Mouse (Mus musculus) hindbrain, embryonic 16.5 days (tissue): Measurements from ENCODE around the gene Gtf2a1l. TPM values are rescaled to one million over a fixed set of nuclear protein-coding genes. Genes with fewer than 3 reads are reported as not detected.
A peak's percentile ranks its signal among the peaks of the same experiment; 100 is the strongest.

ENCODE experiments used
- ATAC-seq: fragments of 200-750 bp; cut with Nextera tagmentation; 2 replicates; pipeline ENCODE4 v1.8.0; 2017; ENCODE audit warnings: moderate TSS enrichment, moderate library complexity
- H3K27ac ChIP-seq: fragments of 300-500 bp; sonication (generic); 2 replicates; pipeline ENCODE4 v1.5.1; 2014; ENCODE audit warnings: low read depth, mild to moderate bottlenecking, control low read depth, low read length, moderate library complexity
- H3K27me3 ChIP-seq: fragments of 300-500 bp; sonication (generic); replicated peaks from 2 replicates; pipeline ENCODE4 v1.6.1; 2014; ENCODE audit warnings: low read length; ENCODE audit not compliant: control insufficient read depth, insufficient read depth
- H3K36me3 ChIP-seq: fragments of 300-500 bp; sonication (generic); 2 replicates; pipeline ENCODE4 v1.6.1; 2014; ENCODE audit warnings: mild to moderate bottlenecking, low read length, moderate library complexity, mixed read lengths; ENCODE audit not compliant: control insufficient read depth, insufficient read depth
- H3K4me1 ChIP-seq: fragments of 300-500 bp; sonication (generic); 2 replicates; pipeline ENCODE4 v1.6.1; 2014; ENCODE audit warnings: low read depth, low read length; ENCODE audit not compliant: control insufficient read depth, insufficient read depth
- H3K4me2 ChIP-seq: fragments of 300-500 bp; sonication (generic); 2 replicates; pipeline ENCODE4 v1.6.1; 2014; ENCODE audit warnings: mild to moderate bottlenecking, low read length, control low read depth, moderate library complexity
- H3K4me3 ChIP-seq: fragments of 300-500 bp; sonication (generic); 2 replicates; pipeline ENCODE4 v1.5.1; 2014; ENCODE audit warnings: mild to moderate bottlenecking, low read length, control low read depth, moderate library complexity
- H3K9ac ChIP-seq: fragments of 300-500 bp; sonication (generic); 2 replicates; pipeline ENCODE4 v1.6.1; 2014; ENCODE audit warnings: low read depth, mild to moderate bottlenecking, control low read depth, low read length, moderate library complexity
- H3K9me3 ChIP-seq: fragments of 300-500 bp; sonication (generic); 2 replicates; pipeline ENCODE4 v1.6.1; 2014; ENCODE audit warnings: mild to moderate bottlenecking, low read length, moderate library complexity; ENCODE audit not compliant: control insufficient read depth
- WGBS: fragments of 180-500 bp; shearing (Covaris S2); extraction: QIAGEN DNeasy Blood & Tissue Kit; methylation state at CpG from one replicate; pipeline ENCODE4 v1.1.7; 2014; 5-methylcytosine and 5-hydroxymethylcytosine counted together
- polyA plus RNA-seq: library from polyadenylated mRNA; unstranded; fragments of >200 nt; fragmentation: Nextera tagmentation; extraction: Ambion mirVana; gene quantifications from 2 replicates; pipeline ENCODE4 v1.2.1, GENCODE M21; 2015

The Gtf2a1l gene
- polyA plus RNA-seq, 1 experiment from 2014 or later = 0.35 TPM

DNA sequence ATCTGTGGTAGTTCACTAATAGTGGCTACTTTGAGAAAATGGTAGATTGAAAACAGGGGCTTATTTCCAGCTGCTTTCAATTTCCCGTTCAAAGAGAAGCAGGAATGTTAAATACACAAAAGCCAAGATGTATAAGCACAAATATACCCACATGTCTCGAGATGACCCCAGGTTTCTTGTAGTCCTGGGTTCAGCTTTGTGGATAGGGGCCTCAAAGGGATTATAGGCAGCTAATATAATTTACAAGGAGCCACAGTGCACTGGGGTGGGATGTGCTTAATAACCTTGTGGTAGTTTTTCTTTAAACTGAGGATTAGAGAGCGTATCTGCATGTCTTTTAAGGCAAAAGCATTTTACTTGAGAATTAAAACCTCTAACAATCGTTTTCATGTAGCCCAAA, 2.3 kb downstream of the Gtf2a1l start:
- Histone ChIP-seq H3K27me3 (no peaks in the 10 kb centered on the region), H3K4me1 (peaks cover 3% of the 10 kb centered on the region), H3K9me3 (no peaks in the 10 kb centered on the region), H3K9ac (no peak overlapping the region), H3K4me3 (no peak overlapping the region), H3K36me3 (no peaks in the 10 kb centered on the region), H3K27ac (no peak overlapping the region), H3K4me2 (no peak overlapping the region)
- ATAC-seq = no peak
- 69% methylated on average over 4 of the region's 4 CpGs for WGBS

DNA sequence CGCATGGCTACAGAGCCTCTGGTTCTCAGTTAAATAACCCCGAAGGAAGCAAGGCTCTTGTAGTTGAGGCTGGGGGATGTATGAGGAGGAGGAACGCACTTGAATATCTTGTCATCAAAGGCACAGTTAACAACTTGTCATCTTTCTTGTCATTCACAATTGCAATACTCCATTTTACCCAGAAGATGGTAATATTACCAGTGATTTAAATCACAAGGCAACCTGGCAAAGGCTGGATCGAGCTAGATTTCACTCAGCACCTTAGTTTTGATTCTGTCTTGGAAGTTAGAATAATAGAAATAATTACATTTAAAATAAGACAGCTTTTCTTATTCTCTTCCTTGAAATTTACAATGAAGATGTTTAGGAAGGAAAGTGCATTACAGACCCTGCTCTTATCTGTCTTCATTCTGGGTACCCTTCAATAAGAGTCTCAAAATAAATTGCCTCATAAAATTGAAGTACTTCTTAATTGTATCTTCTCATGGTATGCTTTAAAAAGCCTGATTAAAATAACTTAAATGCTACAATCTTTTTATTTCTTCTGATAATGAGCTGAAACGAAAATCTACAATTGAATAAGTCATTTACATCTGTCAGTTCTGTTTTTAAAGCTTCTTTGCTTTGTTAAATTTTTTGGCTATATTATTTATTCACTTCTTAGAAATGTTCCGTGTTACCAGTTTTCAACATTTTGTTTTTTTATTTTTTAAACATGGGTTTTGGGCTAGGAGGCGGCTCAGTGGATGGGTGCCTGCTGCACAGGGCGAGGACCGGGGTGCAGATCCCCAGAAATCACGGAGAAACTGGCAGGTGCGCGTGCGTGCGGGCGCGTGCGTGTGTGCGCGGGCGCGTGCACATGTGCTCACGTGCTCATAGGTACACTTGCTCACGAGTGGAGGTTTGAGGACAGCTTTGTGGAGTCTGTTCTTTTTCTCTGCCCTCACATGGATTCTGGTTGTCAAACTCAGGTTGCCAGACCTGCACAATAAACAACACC, 7.2 kb downstream of the Gtf2a1l start:
- H3K4me2 ChIP-seq = no peak overlapping the region
- no peak overlapping the region for H3K9ac ChIP-seq
- ATAC-seq = no peak
- 90% methylated on average over 23 of the region's 23 CpGs for WGBS
- H3K36me3 ChIP-seq = no peaks in the 10 kb centered on the region
- no peak overlapping the region for H3K27ac ChIP-seq
- H3K9me3 ChIP-seq = no peaks in the 10 kb centered on the region
- no peaks in the 10 kb centered on the region for H3K4me1 ChIP-seq
- no peaks in the 10 kb centered on the region for H3K27me3 ChIP-seq
- H3K4me3 ChIP-seq = no peak overlapping the region

DNA sequence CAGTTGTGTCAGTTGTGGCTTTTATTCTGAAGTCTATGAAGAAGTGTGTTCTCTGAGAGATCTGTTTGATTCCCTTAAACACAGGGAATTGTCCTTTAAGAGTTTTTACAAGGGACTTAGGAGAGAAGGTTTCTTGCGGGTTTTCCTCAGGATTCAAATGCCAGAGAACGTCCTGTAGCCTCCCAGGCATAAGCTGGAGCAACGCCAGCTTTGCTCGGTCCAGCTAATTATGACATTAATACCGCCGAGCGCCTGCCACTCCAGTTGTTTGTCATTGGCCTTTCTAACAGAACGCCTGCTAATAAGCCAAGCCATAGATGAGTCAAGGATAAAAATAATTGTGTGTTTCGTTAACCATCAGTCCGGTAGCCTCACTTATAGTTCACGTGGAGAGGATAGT, 19.8 kb downstream of the Gtf2a1l start:
- no peak overlapping the region for H3K4me3 ChIP-seq
- no peak overlapping the region for H3K9ac ChIP-seq
- H3K27me3 ChIP-seq = no peaks in the 10 kb centered on the region
- no peaks in the 10 kb centered on the region for H3K36me3 ChIP-seq
- H3K4me2 ChIP-seq = no peak overlapping the region
- no peak for ATAC-seq
- WGBS = 43% methylated on average over 11 of the region's 11 CpGs
- H3K4me1 ChIP-seq = no peaks in the 10 kb centered on the region
- no peaks in the 10 kb centered on the region for H3K9me3 ChIP-seq
- no peak overlapping the region for H3K27ac ChIP-seq

GRCm38 (mm10) chr17:88696656-88697333, 28.3 kb downstream of the Gtf2a1l start:
- Histone ChIP-seq H3K9me3 (0 out of 2 replicates have a peak, but pooled peaks cover 2% of the 10 kb centered on the region), H3K4me2 (no peak overlapping the region), H3K4me3 (no peak overlapping the region), H3K27ac (no peak overlapping the region), H3K36me3 (no peaks in the 10 kb centered on the region), H3K9ac (no peak overlapping the region), H3K27me3 (no peaks in the 10 kb centered on the region), H3K4me1 (no peaks in the 10 kb centered on the region)
- ATAC-seq = no peak
- 37% methylated on average over 9 of the region's 9 CpGs for WGBS

DNA sequence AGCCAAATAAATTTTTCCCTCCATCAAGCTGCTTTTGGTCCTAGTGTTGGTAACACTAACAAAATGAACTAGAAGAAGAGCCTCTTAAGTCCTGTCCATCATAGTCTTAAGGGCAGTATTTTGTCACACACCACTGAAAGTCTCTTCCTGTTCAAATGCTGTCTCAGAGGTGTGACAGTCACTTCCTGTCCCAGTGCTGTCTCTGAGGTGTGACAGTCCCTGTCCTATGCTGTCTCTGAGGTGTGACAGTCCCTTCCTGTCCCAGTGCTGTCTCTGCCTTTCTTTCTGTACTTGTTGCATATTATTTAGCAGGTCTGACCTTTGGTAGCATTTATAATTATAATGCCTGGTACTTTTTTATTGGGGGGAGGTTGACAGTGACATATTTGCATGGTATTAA, 32.4 kb downstream of the Gtf2a1l start:
- Histone ChIP-seq H3K9ac (no peak overlapping the region), H3K27me3 (no peaks in the 10 kb centered on the region), H3K4me2 (no peak overlapping the region), H3K27ac (no peak overlapping the region), H3K4me3 (no peak overlapping the region), H3K4me1 (no peaks in the 10 kb centered on the region), H3K9me3 (0 out of 2 replicates have a peak, but pooled peaks cover 2% of the 10 kb centered on the region), H3K36me3 (no peaks in the 10 kb centered on the region)
- no peak for ATAC-seq

DNA sequence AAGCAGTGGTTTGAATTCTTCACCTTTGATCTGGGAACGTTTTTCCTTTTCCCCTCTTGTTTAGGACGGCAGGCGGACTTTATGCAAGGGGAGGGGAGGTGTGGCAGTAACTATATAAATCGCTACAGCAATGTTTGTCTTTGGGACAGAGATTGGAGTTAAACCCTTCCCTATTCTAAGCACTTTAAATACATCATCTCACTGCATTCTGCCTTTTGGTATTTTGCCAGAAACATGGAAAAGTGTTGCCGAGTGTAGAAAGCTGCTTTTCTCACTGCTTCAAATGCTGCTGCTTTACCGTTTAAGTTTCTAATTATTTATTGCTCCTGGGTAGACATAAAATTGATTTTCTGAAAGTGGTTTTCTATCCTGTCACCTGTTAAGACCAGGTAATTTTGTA, 33.9 kb downstream of the Gtf2a1l start:
- ATAC-seq = no peak
- Histone ChIP-seq H3K36me3 (no peaks in the 10 kb centered on the region), H3K27ac (no peak overlapping the region), H3K4me3 (no peak overlapping the region), H3K4me2 (no peak overlapping the region), H3K4me1 (peaks cover 4% of the 10 kb centered on the region; the same call in 1 of the 2 replicates), H3K9ac (no peak overlapping the region), H3K27me3 (no peaks in the 10 kb centered on the region), H3K9me3 (0 out of 2 replicates have a peak, but pooled peaks cover 2% of the 10 kb centered on the region)
- 27% methylated on average over 6 of the region's 6 CpGs for WGBS

GRCm38 (mm10) chr17:88703112-88703511, 34.7 kb downstream of the Gtf2a1l start:
- no peaks in the 10 kb centered on the region for H3K36me3 ChIP-seq
- no peak for ATAC-seq
- H3K27ac ChIP-seq = no peak overlapping the region
- H3K9ac ChIP-seq = no peak overlapping the region
- H3K4me2 ChIP-seq = no peak overlapping the region
- H3K4me1 ChIP-seq = peaks cover 4% of the 10 kb centered on the region; the same call in 1 of the 2 replicates
- 46% methylated on average over 4 of the region's 4 CpGs for WGBS
- H3K27me3 ChIP-seq = no peaks in the 10 kb centered on the region
- 0 out of 2 replicates have a peak, but pooled peaks cover 2% of the 10 kb centered on the region for H3K9me3 ChIP-seq
- no peak overlapping the region for H3K4me3 ChIP-seq

- ATAC-seq = peak; percentile 60
- Histone ChIP-seq H3K9me3 (no peaks in the 10 kb centered on the region), H3K27me3 (no peaks in the 10 kb centered on the region), H3K36me3 (no peaks in the 10 kb centered on the region), H3K9ac (no peak overlapping the region), H3K4me1 (peaks cover 4% of the 10 kb centered on the region; the same call in 1 of the 2 replicates), H3K4me3 (no peak overlapping the region), H3K4me2 (no peak overlapping the region), H3K27ac (no peak overlapping the region)
- 22% methylated on average over 8 of the region's 8 CpGs for WGBS
Measured at GRCm38 (mm10) chr17:88706231-88706649, 37.8 kb downstream of the Gtf2a1l start.

- peak overlapping the region; percentile 19; the same call in 1 of the 2 replicates for H3K4me2 ChIP-seq
- H3K9me3 ChIP-seq = no peaks in the 10 kb centered on the region
- 47% methylated on average over 8 of the region's 8 CpGs for WGBS
- no peak for ATAC-seq
- no peaks in the 10 kb centered on the region for H3K36me3 ChIP-seq
- H3K9ac ChIP-seq = no peak overlapping the region
- no peaks in the 10 kb centered on the region for H3K27me3 ChIP-seq
- H3K4me1 ChIP-seq = peaks cover 8% of the 10 kb centered on the region
- H3K4me3 ChIP-seq = no peak overlapping the region
- H3K27ac ChIP-seq = no peak overlapping the region
Measured at GRCm38 (mm10) chr17:88749646-88750045, 81.2 kb downstream of the Gtf2a1l start.
